Mouse (Mus musculus) activated CD4-positive, CD25-positive, alpha-beta regulatory T cell, adult 4 months (primary cell): Measurements from ENCODE around the gene Atad3a. TPM values are rescaled to one million over a fixed set of nuclear protein-coding genes. Genes with fewer than 3 reads are reported as not detected.
"Not testable (repeated sequence)": the region's sequence is repeated elsewhere in the genome, so short reads cannot be mapped to it uniquely, and the experiment has no call there.

Experiments
- ATAC-seq: one replicate; pipeline ENCODE4 v1.8.0; 2017
- polyA plus RNA-seq, 2 experiments: library from polyadenylated mRNA; unstranded; fragments of 100-300 nt; shearing (Covaris generic); gene quantifications; one replicate each; pipeline ENCODE4 v1.2.1; 2017

Gene Atad3a
- polyA plus RNA-seq, result 10 to 100 TPM; 16.3 to 21.0 TPM

DNA sequence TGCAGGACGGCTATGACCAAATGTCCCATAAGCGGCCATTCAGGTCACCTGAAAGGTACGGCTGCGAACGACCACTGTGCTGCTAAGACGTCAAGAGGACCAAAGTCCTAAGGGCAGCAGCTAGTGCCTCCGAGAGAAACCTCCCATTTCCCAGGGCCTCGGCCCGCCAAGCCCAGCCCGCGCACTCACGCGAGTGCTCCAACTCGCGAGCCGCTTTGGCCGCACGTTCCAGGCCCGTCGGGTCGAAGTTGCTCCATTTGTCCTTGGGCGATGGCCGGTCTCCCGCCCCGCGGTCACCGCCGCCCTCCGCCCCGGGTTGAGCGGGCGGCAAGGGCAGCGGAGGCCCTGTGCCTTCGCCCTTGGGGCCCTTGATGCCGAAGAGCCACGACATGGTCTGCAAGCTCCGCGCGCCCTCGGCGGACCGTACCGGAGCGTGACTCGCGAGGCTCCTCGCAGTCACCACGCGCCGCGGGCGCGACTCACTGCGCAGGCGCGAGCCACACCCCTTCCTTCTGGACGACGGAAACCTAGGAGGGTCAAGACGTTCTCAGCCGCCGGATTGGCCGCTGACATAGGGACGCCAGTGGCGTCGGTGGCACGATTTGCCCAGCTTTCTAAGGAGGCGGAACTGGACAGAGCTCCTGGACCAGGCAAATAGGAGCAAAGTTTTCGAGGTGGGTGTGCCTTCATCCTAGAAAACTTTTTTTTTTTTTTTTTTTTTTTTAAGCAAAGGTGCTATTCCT, at the start of gene Atad3a:
TSS of gene Atad3a (minus strand) at position 481 of the 743 bp plus-strand sequence.
- peak; percentile 94 for ATAC-seq

DNA sequence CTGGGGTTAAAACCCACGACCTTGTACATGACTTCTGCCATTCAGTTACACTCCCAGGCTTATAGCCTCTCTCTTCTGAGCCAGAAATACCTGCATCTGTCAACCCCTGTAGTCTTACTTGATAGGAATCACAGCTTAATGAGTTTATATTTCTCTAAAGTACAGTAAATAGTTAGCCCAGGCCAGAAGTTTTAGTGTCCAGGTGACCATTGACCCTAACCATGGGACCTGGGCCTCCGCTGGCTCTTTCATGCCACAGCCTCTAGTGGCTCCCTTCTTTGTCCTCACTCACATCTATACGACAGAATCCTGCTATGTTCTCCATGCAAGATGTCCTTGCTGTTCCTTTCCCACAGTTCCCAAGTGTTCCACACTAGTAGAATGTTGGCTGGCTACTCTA, 46.9 kb upstream of the Atad3a start:
- no peak for ATAC-seq

DNA sequence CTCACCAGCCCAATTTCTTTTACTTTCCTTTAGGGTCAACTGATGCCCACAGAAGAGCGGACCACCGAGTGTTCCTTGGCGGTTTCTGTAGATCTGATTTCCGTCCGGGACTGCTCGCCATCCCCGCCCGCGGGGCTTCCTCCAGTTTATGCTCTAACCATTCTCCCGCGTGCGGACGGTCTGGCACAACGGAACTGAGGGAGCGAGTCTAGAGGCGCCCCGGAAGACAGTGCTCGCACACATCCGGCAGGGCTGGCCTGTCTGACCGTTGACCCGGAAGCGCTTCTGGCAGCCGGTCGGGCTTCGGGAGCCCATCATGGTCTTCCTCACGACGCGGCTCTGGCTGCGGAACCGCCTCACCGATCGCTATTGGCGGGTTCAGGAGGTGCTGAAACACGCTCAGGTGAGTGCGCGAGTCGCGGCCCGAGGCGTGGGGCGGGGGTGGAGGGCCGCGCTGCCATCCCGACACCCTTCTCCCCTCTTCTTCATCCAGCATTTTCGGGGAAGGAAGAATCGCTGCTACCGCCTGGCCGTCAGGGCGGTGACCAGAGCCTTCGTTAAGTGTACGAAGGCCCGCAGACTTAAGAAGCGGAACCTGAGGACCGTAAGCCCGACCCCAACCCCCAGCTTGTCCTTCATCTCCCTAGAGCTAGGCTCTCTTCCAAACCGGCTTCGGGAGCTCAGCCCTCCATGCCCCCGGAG, 42.6 kb upstream of the Atad3a start:
- ATAC-seq, result peak; percentile 90

DNA sequence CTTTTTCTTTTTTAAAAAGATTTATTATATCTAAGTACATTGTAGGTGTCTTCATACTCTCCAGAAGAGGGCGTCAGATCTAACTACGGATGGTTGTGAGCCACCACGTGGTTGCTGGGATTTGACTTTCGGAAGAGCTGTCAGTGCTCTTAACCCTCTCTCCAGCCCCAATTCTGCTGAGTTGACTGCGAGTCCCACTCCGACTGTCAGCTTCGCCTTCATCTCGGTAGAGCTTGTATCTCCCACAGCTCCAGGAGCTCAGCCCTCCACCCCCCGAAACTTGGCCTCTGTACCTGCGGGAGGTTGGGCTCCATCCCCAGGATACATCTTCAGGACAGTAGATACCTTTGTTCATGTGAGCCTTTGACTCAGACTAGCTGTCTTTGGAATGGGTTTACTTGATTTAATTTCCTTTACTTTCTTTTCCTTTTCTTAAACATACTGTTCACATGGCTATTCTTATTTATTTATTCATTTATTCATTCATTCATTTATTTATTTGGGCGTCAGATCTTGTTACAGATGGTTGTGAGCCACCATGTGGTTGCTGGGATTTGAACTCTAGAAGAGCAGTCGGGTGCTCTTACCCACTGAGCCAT, 41.9 kb upstream of the Atad3a start, which contains the start of gene Mrpl20:
TSS of gene Mrpl20 (plus strand) at position 138 of the 599 bp plus-strand sequence.
- ATAC-seq, result peak; percentile 59

DNA sequence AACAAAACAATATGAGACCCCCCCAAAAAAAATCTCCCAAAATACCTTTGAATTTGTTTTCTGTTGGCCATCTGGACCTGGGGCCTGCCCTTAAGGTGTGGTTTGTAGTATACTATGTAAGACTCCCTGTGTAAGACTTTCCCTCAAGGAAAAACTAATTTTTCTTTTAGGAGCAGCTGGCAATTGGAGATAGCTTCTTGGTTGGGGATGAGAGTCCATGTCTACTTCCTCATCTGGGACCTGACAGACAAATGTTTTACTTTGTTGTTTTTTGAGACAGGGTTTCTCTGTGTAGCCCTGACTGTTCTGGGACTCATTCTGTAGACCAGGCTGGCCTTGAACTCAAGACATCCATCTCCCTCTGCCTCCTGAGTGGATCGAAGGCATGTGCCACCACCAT, 41.2 kb upstream of the Atad3a start:
- no peak for ATAC-seq

DNA sequence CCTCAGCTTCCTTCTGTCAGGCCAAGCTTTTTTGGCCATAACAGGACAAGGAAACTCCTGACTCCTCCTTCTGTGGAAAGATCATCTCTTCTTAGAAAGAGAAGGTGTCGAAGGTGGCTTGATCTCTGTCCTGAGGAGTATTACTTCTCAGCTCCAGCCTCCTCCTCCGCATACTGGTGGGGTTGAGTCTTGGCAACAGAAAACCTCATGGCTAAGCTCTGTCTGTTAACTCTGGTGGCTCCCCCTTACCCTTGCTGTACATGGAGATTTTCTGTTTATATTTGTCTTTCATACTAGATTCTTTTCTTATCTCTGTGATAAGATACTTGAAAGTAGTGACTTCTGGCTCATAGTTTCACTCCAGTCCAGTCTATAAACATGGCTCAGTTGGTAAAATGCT, 32.8 kb upstream of the Atad3a start:
- no peak for ATAC-seq

DNA sequence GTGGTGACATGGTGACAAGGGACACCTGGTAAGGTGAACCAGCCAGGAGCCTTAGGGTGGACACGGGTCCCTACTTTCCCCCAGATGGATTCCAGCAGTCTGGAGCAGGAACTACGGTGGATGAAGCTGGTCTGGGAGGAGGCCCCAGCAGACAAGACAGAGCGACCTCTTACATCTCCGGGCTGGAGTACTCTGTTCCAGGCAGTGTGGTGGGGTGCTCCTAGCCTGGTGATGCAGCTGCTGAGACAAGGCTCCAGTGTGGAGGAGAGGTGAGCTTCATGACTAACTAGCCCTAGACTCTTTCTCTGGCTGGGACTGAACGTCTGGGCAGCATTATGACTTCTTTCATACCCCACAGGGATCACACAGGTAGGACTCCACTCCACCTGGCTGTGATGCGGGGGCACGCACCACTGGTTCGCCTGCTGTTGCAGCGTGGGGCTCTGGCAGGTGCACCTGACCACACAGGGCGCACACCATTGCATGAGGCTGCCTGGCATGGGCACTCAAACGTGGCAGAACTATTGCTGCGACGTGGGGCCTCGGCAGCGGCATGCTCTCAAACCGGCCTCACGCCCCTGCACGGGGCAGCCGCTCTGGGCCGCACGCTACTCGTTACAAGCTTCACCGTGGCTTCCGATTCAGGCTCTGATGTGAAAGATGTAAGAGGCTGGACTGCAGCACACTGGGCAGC, 30.5 kb upstream of the Atad3a start:
- ATAC-seq, result no peak

DNA sequence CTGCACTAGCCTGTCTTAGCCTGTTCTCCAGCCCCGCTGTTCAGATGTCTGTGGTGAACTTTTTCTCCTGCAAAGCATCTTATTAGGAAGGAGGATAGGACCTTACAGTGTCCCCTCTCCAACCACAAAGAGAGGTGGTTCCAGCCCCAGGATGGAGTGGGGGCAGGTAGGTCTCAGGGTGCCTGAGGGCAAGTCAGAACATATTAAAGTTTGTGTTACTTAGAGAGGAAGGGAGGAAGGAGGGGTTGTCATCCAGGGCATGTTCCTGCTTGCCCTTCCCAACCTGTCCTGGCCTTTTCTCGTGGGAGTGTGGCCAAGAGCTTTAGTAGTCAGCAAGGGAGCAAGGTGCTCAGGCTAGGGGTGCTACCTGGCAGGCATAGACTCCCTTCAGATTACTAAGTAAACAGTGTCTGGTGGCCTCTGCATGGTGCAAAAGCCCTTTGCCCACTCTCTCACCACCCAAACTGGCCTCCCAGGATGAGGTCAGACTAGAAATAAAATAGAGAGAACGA, 29.8 kb upstream of the Atad3a start:
- no peak for ATAC-seq

DNA sequence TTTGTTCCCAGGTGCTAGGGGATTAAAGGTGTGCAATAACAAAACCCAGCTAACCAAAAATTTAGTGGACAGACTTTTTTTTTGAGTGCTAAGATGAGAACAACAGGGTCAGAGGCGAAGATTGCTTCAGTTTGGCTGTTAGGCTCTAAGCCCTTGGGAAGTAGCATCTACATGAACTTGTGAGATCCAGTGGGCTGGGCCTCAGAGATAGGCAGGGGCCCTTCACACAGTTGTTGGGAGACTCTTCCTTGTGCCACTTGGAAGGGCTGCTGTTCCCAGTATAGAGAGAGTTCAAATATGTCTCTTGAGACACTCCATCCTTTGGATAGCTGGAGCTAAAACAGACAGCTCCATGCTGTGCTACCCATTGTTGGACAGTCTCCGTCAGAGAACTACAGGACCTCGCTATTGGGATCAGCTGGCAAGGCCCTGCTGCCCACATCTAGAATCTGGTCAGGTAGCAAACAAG, 29.2 kb upstream of the Atad3a start, which contains the start of gene Ankrd65:
TSS of gene Ankrd65 (plus strand) at position 419 of the 469 bp plus-strand sequence.
- no peak for ATAC-seq

DNA sequence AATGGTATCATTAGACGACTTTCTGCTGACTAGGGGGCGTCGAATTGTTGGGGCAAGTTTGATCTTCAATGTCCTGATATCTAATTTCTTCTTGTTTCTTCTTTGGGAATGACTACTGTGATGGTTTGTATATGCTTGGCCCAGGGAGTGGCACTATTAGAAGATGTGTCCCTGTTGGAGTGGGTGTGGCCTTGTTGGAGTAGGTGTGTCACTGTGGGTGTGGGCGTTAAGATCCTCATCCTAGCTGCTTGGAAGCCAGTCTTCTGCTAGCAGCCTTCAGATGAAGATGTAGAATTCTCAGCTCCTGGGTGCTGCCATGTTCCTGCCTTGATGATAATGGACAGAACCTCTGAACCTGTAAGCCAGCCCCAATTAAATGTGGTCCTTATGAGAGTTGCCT, 27.9 kb upstream of the Atad3a start:
- ATAC-seq, result not testable (repeated sequence)

DNA sequence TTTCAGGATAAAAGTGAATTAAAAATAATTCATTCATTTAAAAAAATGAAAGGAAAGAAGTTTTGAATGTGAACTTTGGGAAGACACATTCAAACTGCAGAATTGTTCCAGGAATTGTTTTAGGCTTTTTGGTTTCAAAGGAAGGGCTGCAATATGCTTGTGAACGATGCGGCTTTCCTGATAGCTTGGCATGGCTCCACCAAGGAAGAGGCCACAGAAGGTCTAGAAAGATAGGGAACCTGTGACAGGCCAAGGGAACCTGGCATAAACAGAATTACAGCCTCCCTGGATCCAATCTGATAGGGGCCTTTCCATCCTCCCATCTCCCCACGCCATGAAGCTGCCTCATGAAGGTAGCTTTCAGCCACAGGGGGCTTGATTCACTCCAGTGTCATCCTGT, 27.4 kb upstream of the Atad3a start:
- no peak for ATAC-seq

DNA sequence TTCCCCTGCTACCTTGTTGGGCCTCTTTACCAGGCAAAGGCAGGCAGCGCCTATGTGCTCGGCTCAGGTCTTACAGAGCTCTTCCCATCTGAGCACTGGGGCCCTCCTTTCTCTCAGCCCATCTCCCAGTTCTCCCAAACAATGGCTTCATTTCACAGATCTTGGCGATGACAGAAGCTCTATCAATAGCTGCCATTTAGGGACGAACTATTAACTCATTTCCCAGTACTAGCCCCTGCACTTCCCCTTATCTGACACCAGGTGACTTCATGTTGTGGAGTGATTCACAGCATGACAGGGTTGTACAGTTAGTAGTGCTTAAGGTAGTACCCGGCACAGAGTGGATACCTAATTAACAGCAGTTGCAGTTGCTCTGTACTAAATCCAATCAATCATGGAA, 24.9 kb upstream of the Atad3a start, which contains the start of gene Tmem88b:
TSS of gene Tmem88b (minus strand) at position 56 of the 400 bp plus-strand sequence.
- no peak for ATAC-seq

DNA sequence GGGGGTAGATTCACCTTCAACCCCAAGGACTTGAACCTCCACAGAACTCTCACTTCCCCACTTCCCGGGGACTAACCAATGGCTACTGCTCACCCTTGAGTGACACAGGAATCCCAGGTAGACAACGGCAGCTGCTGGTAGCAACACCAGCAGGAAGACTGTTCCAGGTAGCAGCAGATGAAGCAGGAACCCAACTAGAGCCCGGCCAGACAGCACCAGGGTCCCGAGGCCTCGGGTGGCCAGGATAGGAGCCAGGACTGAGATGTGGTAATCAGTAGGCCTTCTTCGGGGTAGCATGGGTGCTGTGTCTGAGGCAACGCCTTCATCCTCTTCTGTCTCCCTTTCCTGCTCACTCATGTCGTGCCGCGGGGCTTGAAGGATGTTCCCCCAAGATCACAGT, 24.4 kb upstream of the Atad3a start:
- ATAC-seq, result no peak

DNA sequence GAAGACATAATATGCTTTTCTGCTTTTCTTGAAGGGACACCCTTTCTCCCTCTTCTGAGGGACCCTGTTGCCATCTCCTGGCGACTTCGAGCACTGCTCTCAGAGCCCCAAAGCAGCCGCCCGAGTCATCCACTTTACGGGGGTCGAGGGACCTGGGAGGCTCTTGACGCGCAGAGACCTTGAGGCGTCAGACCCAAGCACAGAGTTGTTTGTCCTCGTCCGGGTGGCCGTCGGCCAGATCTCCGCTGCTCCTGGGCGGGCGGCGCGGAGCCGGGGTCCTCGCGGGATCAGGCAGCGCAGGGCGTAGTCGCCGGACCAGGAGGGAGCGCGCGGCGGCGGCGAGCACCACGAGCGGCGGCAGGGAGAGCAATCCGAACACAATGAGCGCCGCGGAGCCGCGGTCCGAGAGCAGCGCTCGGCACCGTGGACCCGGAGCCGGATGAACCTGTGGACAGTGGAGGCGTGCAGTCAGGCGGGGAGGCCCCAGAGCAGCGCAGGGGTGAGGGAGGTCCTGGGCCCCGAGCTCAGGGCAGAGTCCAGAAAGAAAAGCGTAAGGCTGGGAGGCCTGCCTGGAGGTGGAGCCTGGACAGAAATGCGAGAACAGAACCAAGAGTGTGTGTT, 23.3 kb upstream of the Atad3a start:
- ATAC-seq, result no peak

DNA sequence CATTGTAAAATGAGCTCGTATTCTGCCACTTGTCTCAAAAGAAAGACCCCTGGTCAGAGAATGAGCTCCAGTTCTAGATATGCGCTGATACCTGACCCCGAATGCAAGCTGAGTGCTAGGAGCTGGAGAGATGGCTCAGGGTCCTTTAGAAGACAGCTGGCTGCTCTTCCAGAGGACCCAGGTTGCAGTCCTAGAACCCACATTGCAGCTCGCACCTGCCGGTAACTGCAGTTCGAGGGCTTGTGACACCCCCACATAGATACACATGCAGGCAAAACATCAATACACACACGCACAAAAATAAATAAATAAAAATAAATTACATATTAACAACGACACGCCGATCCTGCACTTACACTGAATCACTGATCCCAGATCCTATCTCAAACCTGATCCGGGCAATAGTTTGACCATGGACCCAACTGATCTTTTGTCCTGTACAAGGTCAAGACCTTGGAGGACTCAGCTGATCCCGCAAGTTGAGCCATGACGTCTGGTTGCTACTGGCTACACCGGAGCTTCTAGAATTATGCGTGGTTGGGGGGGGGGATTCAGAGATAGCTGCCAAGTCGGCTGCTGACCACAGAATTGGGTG, 22.7 kb upstream of the Atad3a start:
- ATAC-seq, result no peak

DNA sequence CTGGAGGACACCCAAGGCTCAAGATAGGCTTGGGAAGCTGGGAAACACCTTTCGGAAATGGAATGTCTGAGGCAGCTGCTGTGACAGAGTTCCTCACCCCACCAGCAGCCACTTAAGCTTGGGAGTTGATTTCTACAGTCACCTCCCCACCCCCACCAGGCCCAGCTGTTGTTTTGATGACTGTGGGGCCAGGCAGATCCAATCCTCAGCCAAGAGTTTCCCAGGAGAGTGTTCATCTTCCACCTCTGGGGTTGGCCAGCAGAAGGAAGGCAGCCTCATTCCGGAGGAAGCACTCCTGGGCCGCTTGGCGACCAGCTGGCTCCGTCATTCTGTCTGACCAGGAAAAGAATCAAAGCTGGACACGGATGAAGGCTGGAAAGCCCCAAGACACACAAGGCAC, 20.0 kb upstream of the Atad3a start:
- ATAC-seq, result no peak

DNA sequence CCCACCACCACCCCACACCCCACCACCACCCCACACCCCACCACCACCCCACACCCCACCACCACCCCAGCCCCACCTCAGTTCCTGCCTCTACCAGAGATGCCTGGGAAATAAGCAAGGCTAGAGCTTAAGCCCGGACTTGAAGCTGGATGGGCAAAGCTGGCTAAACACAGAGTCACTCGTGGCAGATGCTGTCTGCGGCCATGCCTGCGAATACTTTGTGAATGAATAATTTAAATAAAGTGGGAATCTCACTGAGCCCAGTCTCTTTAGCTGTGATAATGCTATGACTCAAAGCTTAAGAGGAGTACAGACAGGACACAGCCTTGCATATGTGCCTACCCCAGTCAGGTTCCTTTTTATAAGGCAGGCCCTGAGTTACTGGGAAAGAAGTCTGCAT, 18.6 kb upstream of the Atad3a start:
- no peak for ATAC-seq

DNA sequence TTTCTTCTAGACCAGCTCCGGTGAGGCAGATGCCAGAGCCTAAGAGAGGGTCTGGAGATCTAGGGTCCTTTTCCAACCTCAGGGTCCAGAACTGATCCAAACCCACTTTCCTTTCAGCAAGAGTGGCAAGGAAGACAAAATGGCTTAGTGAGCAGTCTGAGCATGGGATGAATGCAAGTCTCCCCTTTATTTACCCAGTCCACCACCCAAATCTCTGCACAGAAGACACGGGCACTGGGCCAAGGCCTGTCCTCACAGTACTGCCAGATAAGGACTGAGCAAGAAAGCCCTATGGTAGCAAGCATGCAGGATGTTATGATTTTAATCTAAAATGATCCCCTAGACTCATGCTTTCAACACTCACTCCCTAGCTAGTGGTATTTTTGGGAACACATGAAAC, 16.9 kb upstream of the Atad3a start:
- ATAC-seq, result no peak

DNA sequence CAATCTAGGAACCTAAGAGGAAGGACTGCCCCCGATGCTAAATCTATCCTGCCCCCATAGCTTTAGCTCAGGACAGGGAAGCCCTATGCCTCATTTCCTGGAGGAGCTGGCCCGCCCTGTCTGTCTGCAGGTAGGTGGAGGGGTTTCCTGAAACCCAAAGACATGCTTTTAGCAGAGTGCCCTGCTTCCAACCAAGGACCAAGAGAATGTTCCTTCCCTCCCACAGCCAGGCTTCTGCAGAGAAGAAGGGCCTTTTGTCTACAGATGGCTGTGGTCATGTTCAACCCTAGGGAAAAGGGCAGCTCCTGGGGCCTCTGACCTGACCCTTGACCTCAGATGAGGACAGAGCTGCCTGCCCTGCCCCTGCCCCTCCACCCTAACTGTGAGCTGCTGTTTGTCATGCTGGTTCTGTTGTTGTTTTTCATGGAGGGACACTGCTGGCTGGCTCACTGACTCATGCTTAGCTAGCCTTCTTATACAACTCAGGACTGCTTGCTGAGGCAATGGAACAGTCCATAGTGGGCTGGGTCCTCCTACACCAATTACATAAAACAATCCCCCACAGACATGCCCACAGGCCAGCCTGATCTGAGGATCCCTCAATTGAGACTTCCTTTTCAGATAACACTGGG, 15.9 kb upstream of the Atad3a start:
- ATAC-seq, result no peak

DNA sequence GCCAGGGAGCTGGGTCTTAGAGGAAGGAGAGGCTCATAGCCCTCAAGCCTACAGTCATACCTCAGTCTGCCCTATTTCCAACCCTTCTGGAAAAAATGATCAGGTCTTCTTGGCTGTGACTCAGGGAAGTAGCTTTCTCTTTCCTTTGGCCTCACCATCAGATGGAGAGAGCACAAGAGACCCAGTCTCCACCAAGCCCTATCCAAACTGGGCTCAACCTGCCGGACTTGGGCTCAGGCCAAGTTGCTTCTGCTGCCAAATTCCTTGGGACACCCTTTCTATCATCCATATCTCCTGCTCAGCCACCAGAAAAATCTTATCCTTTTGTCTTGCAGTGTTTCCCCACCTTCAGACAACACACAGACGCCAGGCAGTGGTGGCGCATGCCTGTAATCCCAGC, 15.0 kb upstream of the Atad3a start:
- ATAC-seq, result no peak
